Mouse (Mus musculus): ENCODE results near the gene Tnfaip8l2.
"Not testable (repeated sequence)": the region's sequence is repeated elsewhere in the genome, so short reads cannot be mapped to it uniquely, and the experiment has no call there.

Gene Tnfaip8l2

DNA sequence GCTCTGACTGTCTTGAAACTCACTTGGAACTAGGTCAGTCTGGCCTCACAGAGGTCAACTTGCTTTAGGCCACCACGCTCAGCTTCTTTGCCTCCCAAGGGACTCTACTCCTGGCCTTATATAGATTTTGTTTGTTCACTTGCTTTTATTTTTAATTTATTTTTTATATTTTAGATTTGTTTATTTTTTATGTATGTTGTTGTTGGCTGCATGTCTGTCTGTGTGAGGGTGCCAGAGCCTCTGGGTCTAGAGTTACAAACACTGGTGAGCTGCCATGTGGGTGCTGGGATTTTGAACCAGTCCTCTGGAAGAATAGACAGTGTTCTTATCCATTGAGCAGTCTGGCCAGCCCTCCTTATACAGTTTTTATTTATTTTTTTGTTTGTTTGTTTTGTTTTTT, 29.4 kb downstream of the Tnfaip8l2 start:
- no peak for DNase-seq (ENCODE audit: low read depth, low spot score)

DNA sequence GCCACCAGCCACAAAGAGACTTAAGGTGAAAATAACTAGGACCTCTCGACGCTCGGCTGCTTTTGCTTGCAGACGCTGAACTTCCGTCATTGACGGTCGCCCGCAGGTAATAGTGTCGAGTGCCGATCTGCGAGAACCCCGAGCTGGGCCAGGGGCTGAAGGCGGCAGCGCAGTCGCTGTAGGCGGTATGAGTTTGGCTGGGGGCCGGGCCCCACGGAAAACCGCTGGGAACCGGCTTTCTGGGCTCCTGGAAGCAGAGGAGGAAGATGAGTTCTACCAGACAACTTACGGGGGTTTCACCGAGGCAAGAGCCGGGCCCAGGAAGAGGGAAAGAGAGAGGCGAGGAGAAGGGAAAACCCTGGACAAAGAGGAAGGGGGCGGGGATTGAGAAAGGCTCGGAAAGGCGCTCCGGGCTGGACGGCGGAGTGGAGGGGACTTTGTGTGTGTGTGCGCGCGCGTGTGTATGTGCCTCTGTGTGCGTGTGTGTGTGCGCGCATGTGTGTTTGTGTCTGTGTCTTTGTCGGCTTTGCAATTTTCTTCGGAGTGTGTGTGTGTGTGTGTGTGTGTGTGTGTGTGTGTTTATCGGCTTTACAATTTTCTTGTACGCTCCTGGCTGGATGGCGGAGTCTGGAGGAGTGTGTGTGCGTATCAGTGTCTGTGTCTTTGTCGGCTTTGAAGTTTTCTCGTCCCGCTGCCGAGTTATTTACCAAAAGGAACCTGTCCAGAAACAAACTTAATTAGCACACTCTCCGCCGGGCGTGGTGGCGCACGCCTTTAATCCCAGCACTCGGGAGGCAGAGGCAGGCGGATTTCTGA, 31.0 kb downstream of the Tnfaip8l2 start, which contains the start of gene Vps72:
Gene Vps72 (plus strand): TSS at position 112 of the 816 bp plus-strand sequence.
- peak; percentile 54 for DNase-seq (ENCODE audit: low read depth, low spot score)

DNA sequence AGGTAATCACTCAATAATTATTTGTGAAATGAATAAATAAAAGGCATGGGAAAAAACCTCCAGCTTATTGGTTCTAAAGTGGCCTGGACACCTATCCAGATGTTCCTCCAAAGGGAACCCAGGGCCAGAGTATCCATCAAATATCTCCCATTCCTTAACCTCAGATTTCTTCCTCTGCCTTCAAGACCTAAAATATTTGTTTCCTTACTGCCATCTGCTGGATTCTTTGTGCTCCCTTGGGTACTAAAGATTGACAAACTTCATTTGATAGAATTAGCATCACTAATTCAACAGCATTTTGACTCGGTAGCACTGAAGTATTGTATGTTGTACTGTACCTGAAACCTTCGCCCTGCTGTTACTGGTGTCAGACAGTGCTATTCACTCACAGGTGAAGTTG, 34.3 kb downstream of the Tnfaip8l2 start:
- no peak for DNase-seq (ENCODE audit: low read depth, low spot score)

DNA sequence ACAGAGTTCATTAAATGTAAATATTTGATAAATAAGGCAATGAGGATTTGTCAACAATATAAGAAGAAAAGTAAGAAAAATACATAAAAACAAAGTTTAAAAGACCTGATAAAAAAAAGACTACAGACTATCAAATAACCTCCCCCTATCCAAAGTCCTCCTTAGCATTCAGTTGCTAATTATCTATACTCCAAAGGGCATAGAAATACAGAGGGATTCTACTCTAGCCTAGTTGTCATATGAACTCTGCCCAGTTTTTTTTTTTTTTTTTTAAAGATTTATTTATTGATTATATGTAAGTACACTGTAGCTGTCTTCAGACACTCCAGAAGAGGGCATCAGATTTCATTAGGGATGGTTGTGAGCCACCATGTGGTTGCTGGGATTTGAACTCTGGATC, 34.9 kb downstream of the Tnfaip8l2 start:
- DNase-seq (ENCODE audit: low read depth, low spot score) = not testable (repeated sequence)

DNA sequence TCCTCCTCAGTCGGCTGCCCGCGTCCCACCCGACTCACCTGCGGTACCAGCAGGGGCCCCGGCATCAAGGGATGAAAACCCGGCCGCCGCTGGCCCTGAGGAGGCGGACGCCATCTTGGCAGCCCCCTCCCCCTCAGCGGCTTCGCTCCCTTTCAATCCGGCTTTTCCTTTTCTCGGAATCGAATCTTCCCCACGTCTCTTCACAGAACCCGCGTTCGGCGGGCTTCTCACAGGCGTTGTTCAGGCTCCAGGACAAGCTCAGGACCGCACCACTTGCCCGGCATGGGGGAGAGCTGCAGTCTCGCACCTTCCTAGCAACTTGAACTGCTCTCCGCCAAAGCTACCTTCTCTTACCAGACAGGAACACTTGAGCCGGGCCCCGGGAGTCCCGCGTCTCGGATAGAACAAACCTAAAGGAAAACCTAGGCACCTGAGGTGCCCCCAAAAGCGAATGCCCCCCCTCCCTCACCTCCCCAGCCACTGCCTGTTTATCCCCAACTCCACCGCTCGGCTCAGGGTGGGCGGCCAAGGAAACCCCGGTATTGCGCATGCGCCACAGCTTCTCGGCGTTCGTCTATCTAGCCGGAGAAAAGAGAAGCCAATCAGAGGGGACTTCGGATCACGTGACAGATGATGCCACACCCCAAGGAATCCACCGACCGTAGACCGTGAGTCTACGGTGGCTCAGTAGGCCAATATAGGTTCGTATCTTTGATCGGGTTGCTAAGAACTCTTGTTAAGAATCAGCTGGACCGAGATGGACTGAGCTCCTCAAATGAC, 35.6 kb downstream of the Tnfaip8l2 start, which contains the start of gene Pip5k1a:
Gene Pip5k1a (minus strand): TSS at position 593 of the 780 bp plus-strand sequence.
- DNase-seq (ENCODE audit: low read depth, low spot score) = peak; percentile 99

DNA sequence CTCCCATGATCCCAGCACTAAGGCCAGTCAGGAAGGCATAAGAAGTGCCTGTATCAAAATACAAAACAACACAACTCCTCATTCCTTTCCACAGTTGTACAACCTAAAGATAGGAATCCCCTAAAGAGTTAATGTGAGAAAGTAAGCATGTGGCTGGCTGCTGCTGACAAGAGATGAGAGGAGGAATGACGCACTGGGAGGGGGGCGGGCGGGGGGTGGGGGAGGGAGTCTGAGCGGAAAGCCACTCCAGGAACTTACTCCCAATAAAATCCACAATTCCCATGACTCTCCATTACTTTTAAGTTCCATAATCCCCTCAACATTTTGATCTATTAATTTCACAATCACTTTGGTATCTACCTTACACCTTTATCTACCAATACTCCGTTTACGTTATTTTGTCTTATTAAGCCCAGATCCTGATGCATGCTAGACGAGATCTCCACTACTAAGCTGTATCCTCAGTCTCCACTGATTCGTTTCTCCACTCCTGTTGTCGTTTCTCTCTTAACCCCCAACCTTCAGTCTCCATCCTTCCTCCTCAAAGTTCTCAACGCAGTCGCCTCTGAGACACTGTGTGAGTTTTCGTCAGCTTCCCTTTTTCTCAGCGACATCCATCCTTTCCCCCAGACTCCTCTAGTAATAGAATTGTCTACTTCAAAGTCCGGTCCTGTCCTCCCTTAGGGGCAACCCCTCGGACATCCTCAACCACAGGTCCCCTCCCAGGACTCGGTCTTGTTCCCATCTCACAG, 36.4 kb downstream of the Tnfaip8l2 start:
- peak; percentile 20 for DNase-seq (ENCODE audit: low read depth, low spot score)

DNA sequence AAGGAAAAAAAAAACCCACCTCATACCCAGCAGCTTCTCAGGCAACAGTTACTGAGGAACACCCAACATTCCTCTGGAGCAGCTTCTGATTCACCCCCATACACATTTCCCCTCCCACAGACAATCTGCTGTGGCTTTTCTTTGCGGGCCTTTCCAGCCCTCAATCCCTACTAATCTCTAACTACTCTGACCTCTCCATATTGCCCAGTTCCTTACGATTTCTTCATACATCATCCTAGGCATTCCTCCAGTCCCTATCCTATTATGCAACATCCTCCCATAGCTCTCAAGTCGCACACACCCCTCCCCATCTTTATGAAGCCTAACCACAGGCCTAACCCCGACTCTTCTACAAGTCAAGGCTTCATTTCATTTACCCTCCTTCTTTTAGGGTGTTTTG, 37.0 kb downstream of the Tnfaip8l2 start:
- DNase-seq (ENCODE audit: low read depth, low spot score) = no peak

DNA sequence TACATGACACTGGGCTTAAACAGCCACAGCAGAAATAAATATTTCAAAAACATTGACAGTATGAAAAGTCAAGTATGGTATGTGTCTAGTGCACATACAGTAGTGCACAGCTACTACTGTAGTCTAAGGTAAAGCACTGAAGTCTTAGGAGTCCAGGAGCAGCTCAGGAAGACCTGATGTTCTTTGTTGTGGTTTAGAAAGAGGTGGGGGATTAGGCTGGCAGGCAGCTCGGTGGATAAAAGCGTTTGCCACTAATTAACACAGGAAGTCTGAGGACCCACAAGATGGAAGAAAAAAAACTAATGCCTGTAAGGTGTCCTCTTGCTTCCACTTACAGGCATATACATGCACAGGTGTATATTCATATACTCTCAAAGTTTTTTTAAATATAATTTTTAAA, 41.3 kb downstream of the Tnfaip8l2 start:
- DNase-seq (ENCODE audit: low read depth, low spot score) = no peak

Measured in c-Kit-negative CD71-positive TER-119-positive erythroid progenitor cells, embryonic 14.5 days (primary cell).